Mouse (Mus musculus) CH12.LX (cell line): ENCODE data around the gene Atad5. TPM values are rescaled to one million over a fixed set of nuclear protein-coding genes. Genes with fewer than 3 reads are reported as not detected.

Source experiments
- DNase-seq: peaks from one replicate; pipeline ENCODE4 v3.0.0-alpha.2; 2013; ENCODE audit errors: extremely low read depth
- H3K27ac ChIP-seq: 2 replicates; pipeline ENCODE4 v1.5.1; 2012; ENCODE audit warnings: low read depth, mild to moderate bottlenecking, control low read depth, moderate library complexity; ENCODE audit not compliant: insufficient read depth
- H3K27me3 ChIP-seq: replicated peaks from 2 replicates; pipeline ENCODE3; 2012; ENCODE audit warnings: inconsistent platforms
- H3K36me3 ChIP-seq, 2 experiments: replicated peaks in 1 of 2; 2 replicates each; pipeline versions ENCODE3 to v1.6.1; 2012; ENCODE audit warnings: inconsistent platforms in 1 of 2, low read length in 1 of 2, mild to moderate bottlenecking in 1 of 2, mixed read lengths in 1 of 2, moderate library complexity in 1 of 2; ENCODE audit not compliant: control insufficient read depth in 1 of 2, insufficient read depth in 1 of 2
- H3K4me1 ChIP-seq, 2 experiments: 2 replicates each; pipeline ENCODE4 v1.6.1; 2012; ENCODE audit warnings: inconsistent platforms in 1 of 2, moderate library complexity in 1 of 2; ENCODE audit not compliant: insufficient read depth in 2 of 2, control insufficient read depth in 1 of 2
- H3K4me2 ChIP-seq: 2 replicates; pipeline ENCODE4 v1.6.1; 2012; ENCODE audit warnings: low read depth, mild to moderate bottlenecking, control low read depth; ENCODE audit not compliant: poor library complexity, insufficient read depth, severe bottlenecking
- H3K4me3 ChIP-seq, 3 experiments: fragments of 150-350 bp in 1 of 3; sonication (generic) in 1 of 3; replicated peaks in 1 of 3; 2 replicates each; pipeline versions ENCODE3 to v1.5.1; 2011 to 2012; ENCODE audit warnings: low read depth in 2 of 3, low read length in 2 of 3, mild to moderate bottlenecking in 2 of 3, moderate library complexity in 2 of 3, control low read depth in 1 of 3, improper control_type of control experiment in 1 of 3, inconsistent platforms in 1 of 3, mixed read lengths in 1 of 3; ENCODE audit not compliant: poor library complexity in 1 of 3
- H3K79me2 ChIP-seq: replicated peaks from 2 replicates; pipeline ENCODE4 v1.6.1; 2012; ENCODE audit warnings: mild to moderate bottlenecking, moderate library complexity; ENCODE audit not compliant: control insufficient read depth, poor library complexity, insufficient read depth, severe bottlenecking; ENCODE audit errors: extremely low read depth
- H3K9ac ChIP-seq: 2 replicates; pipeline ENCODE4 v1.6.1; 2012; ENCODE audit warnings: low read depth, mild to moderate bottlenecking, control low read depth, moderate library complexity; ENCODE audit not compliant: insufficient read depth
- H3K9me3 ChIP-seq: replicated peaks from 2 replicates; pipeline ENCODE3; 2012; ENCODE audit warnings: low read length, inconsistent platforms, mixed read lengths
- BHLHE40 ChIP-seq: IDR thresholded peaks from 2 replicates; pipeline ENCODE4 v1.6.1; 2011; ENCODE audit warnings: mild to moderate bottlenecking, low read depth, low read length, improper control_type of control experiment
- CTCF ChIP-seq, 2 experiments: IDR thresholded peaks in 1 of 2; conservative IDR thresholded peaks in 1 of 2; 2 replicates each; pipeline ENCODE4 v1.5.1; 2011 to 2012; ENCODE audit warnings: low read depth in 2 of 2, low read length in 2 of 2, improper control_type of control experiment in 1 of 2, inconsistent platforms in 1 of 2, mild to moderate bottlenecking in 1 of 2, moderate library complexity in 1 of 2
- E2F4 ChIP-seq: IDR thresholded peaks from 2 replicates; pipeline ENCODE4 v1.6.1; 2011; ENCODE audit warnings: low read depth, low read length, improper control_type of control experiment; ENCODE audit not compliant: insufficient replicate concordance
- EP300 ChIP-seq: IDR thresholded peaks from 2 replicates; pipeline ENCODE4 v1.6.1; 2011; ENCODE audit warnings: low read length, improper control_type of control experiment
- ETS1 ChIP-seq: conservative IDR thresholded peaks from 2 replicates; pipeline ENCODE4 v1.6.1; 2012; ENCODE audit warnings: low read depth, mild to moderate bottlenecking, inconsistent platforms, low read length, improper control_type of control experiment, moderate library complexity
- JUND ChIP-seq: conservative IDR thresholded peaks from 2 replicates; pipeline ENCODE4 v1.6.1; 2011; ENCODE audit warnings: low read depth, low read length, improper control_type of control experiment
- KAT2A ChIP-seq: IDR thresholded peaks from 2 replicates; pipeline ENCODE4 v1.6.1; 2012; ENCODE audit warnings: low read length, improper control_type of control experiment, inconsistent platforms; ENCODE audit not compliant: insufficient replicate concordance
- MAX ChIP-seq: IDR thresholded peaks from 2 replicates; pipeline ENCODE4 v1.6.1; 2011; ENCODE audit warnings: low read length, improper control_type of control experiment
- MAZ ChIP-seq: IDR thresholded peaks from 2 replicates; pipeline ENCODE4 v1.6.1; 2012; ENCODE audit warnings: low read depth, mild to moderate bottlenecking, inconsistent platforms, low read length, improper control_type of control experiment, moderate library complexity
- MEF2A ChIP-seq: IDR thresholded peaks from 2 replicates; pipeline ENCODE4 v1.6.1; 2014; ENCODE audit warnings: low read depth, mild to moderate bottlenecking, inconsistent platforms, low read length, improper control_type of control experiment, borderline replicate concordance
- MXI1 ChIP-seq: IDR thresholded peaks from 2 replicates; pipeline ENCODE4 v1.6.1; 2011; ENCODE audit warnings: mild to moderate bottlenecking, low read depth, low read length, improper control_type of control experiment
- MYC ChIP-seq: IDR thresholded peaks from 2 replicates; pipeline ENCODE4 v1.6.1; 2011; ENCODE audit warnings: low read depth, mild to moderate bottlenecking, improper control_type of control experiment, low read length
- NELFE ChIP-seq: IDR thresholded peaks from 2 replicates; pipeline ENCODE4 v1.6.1; 2011; ENCODE audit warnings: low read depth, low read length, improper control_type of control experiment
- NRF1 ChIP-seq: IDR thresholded peaks from 2 replicates; pipeline ENCODE4 v1.6.1; 2014; ENCODE audit warnings: low read depth, mild to moderate bottlenecking, inconsistent platforms, low read length, improper control_type of control experiment, moderate library complexity
- POLR2A ChIP-seq: IDR thresholded peaks from 2 replicates; pipeline ENCODE4 v1.6.1; 2011; ENCODE audit warnings: low read depth, mild to moderate bottlenecking, improper control_type of control experiment, low read length
- POLR2AphosphoS2 ChIP-seq: IDR thresholded peaks from 2 replicates; pipeline ENCODE4 v1.6.1; 2011; ENCODE audit warnings: low read depth, low read length, improper control_type of control experiment
- RCOR1 ChIP-seq: conservative IDR thresholded peaks from 2 replicates; pipeline ENCODE4 v1.6.1; 2012; ENCODE audit warnings: low read depth, mild to moderate bottlenecking, inconsistent platforms, low read length, improper control_type of control experiment
- SIN3A ChIP-seq: IDR thresholded peaks from 2 replicates; pipeline ENCODE4 v1.6.1; 2012; ENCODE audit warnings: low read length, improper control_type of control experiment, inconsistent platforms
- TBP ChIP-seq: conservative IDR thresholded peaks from 2 replicates; pipeline ENCODE4 v1.6.1; 2011; ENCODE audit warnings: low read depth, low read length, improper control_type of control experiment
- UBTF ChIP-seq: IDR thresholded peaks from 2 replicates; pipeline ENCODE4 v1.6.1; 2012; ENCODE audit warnings: low read depth, mild to moderate bottlenecking, inconsistent platforms, low read length, improper control_type of control experiment, moderate library complexity
- USF1 ChIP-seq: IDR thresholded peaks from 2 replicates; pipeline ENCODE4 v1.6.1; 2014; ENCODE audit warnings: low read depth, mild to moderate bottlenecking, inconsistent platforms, low read length, improper control_type of control experiment
- USF2 ChIP-seq: conservative IDR thresholded peaks from 2 replicates; pipeline ENCODE4 v1.6.1; 2011; ENCODE audit warnings: low read depth, low read length, improper control_type of control experiment
- ZC3H11A ChIP-seq: IDR thresholded peaks from 2 replicates; pipeline ENCODE4 v1.6.1; 2012; ENCODE audit warnings: low read depth, mild to moderate bottlenecking, inconsistent platforms, low read length, improper control_type of control experiment
- ZKSCAN1 ChIP-seq: IDR thresholded peaks from 2 replicates; pipeline ENCODE4 v1.6.1; 2012; ENCODE audit warnings: low read depth, inconsistent platforms, low read length, improper control_type of control experiment, borderline replicate concordance
- ZMIZ1 ChIP-seq: IDR thresholded peaks from 2 replicates; pipeline ENCODE4 v1.6.1; 2012; ENCODE audit warnings: low read depth, mild to moderate bottlenecking, inconsistent platforms, low read length, improper control_type of control experiment
- dilution Hi-C: fragments of 300-500 bp; cut with MboI; formaldehyde crosslinking; loops from 2 replicates; pipeline ENCODE4 v1.14.3; 2020; ENCODE audit warnings: low sequenced_read_pairs; ENCODE audit not compliant: extremely low pct_unique_long_range_greater_than_20kb, extremely low pct_ligation_motif_present
- in situ Hi-C: fragments of 300-500 bp; cut with MboI; formaldehyde crosslinking; loops from 3 replicates; pipeline ENCODE4 v1.14.3; 2019; ENCODE audit warnings: low sequenced_read_pairs, low pct_ligation_motif_present, low pct_unique_long_range_greater_than_20kb, mixed read lengths
- polyA plus RNA-seq: library from polyadenylated mRNA; unstranded; fragments of >175 nt; gene quantifications from 2 replicates; pipeline ENCODE4 v1.2.1, GENCODE M21; 2012; ENCODE audit warnings: low read depth; ENCODE audit not compliant: insufficient read length
- total RNA-seq, 2 experiments: library from RNA; depleted of rRNA; stranded (reverse); fragments of 300-350 nt in 1 of 2; fragments of >200 nt in 1 of 2; gene quantifications; 2 replicates each; pipeline ENCODE4 v1.2.3; 2012 to 2014

Gene Atad5
- total and polyA plus RNA-seq, 3 experiments, result 24.0 to 46.3 (median 35.2) TPM

DNA sequence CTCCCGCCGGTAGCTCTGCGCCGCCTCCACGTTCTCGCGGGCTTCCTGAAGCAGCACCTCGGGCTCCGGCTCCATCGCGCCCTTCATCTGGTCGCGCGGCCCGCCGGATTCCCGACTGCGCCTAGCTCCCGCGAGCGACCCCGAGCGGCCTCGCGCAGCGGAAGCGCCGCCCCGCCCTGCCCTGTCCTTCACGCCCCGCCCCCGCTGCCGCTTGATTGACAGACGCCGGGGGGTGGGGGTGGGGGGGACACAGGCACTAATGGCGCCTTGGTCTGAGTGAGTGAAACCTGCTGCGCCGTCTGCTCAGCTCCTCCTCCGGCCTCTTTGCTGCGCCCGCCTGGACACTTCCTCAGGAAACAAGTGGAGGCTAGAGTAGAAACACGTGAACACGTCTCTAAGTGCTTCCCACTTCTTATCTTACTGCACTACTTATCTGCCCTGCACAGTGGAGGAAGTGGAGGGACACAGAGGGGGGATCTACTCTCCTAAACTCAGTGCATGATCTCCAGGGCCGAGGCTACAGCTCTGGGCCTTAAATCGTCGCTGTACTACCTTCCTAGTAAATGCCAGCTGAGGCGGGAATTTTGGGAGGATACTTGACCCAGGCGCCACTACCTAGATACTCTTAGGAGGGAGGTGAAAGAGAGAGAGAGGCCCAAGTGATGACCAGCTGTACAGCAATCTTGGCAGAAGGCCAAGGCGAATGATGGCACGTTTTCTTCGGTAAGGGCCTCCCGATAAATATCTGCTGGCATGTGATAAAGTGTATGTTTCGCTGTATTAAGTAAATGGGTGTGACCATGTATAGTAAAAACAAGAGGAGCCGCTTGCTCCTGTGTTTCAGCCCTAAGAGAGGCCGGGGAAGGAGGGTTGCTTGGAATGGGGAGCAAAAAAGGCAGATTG lies 8.1 kb upstream of the Atad5 start, which contains the start of gene Crlf3 (continued):
- TF ChIP-seq KAT2A (peak; percentile 70; the same call in 1 of the 2 replicates), JUND (no peak), SIN3A (peak; percentile 77), MYC (peak; percentile 66; the same call in 1 of the 2 replicates), ZC3H11A (no peak), USF1 (no peak), ETS1 (no peak), POLR2AphosphoS2 (peak; percentile 96), NELFE (peak; percentile 98), EP300 (0 out of 2 replicates have a peak, but pooled peaks have one; percentile 15), MXI1 (peak; percentile 91), TBP (peak; percentile 75), E2F4 (no peak), MAX (peak; percentile 49)

- Histone ChIP-seq H3K27ac (no peak overlapping the region), H3K79me2 (peaks cover 37% of the 10 kb centered on the region), H3K4me3 (no peak overlapping the region), H3K9me3 (peaks cover 8% of the 10 kb centered on the region), H3K36me3 (peaks cover 2 to 10% of the 10 kb centered on the region in 2 experiments), H3K4me1 (peaks cover 8 to 34% of the 10 kb centered on the region in 2 experiments), H3K9ac (no peak overlapping the region), H3K4me2 (no peak overlapping the region), H3K27me3 (no peaks in the 10 kb centered on the region)
- no peak for TF ChIP-seq RCOR1
- no peak for TF ChIP-seq USF1
- TF ChIP-seq CTCF (conservative IDR thresholded peaks at IDR 0.05 in 1 of 2, IDR thresholded peaks at IDR 0.05 in 1 of 2; ENCODE audit: low read depth in 2 of 2, low read length in 2 of 2), result no peak
- no peak for TF ChIP-seq MYC
- no peak for TF ChIP-seq UBTF
- no peak for TF ChIP-seq SIN3A
- TF ChIP-seq MXI1, result no peak
- no peak for TF ChIP-seq POLR2A
- no peak for TF ChIP-seq POLR2AphosphoS2
- TF ChIP-seq BHLHE40, result no peak
- TF ChIP-seq USF2, result no peak
- no peak for TF ChIP-seq NELFE
- TF ChIP-seq NRF1, result no peak
- TF ChIP-seq MEF2A, result no peak
- TF ChIP-seq ZMIZ1, result no peak
- no peak for TF ChIP-seq ZKSCAN1
- TF ChIP-seq MAZ, result no peak
- dilution Hi-C loops (no loop called here), in situ Hi-C loops (loop anchor here (5.0 kb wide), 1 partner anchor 40 kb away; no protein-coding TSS in a partner anchor)
- DNase-seq, result no peak
These were observed 7.3 kb upstream of the Atad5 start for GRCm38 (mm10) chr11:80081786-80082319.
